Mouse (Mus musculus): ENCODE data around the gene Gm10718. TPM values are rescaled to one million over a fixed set of nuclear protein-coding genes. Genes with fewer than 3 reads are reported as not detected.
"Not testable (repeated sequence)": the region's sequence is repeated elsewhere in the genome, so short reads cannot be mapped to it uniquely, and the experiment has no call there.

Gene Gm10718
- polyA plus RNA-seq, 1 experiment from 2014 or later: not detected

DNA sequence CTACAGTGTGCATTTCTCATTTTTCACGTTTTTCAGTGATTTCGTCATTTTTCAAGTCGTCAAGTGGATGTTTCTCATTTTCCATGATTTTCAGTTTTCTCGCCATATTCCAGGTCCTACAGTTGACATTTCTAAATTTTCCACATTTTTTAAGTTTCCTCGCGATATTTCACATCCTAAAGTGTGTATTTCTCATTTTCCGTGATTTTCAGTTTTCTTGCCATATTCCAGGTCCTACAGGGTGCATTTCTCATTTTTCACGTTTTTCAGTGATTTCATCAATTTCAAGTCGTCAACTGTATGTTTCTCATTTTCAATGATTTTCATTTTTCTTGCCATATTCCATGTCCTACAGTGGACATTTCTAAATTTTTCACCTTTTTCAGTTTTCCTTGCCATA, 8.0 kb upstream of the Gm10718 start, which contains the start of gene Gm10720:
Gene Gm10720 (plus strand): TSS at position 301 of the 400 bp plus-strand sequence.
- H3K36me3 ChIP-seq; H3K4me2 ChIP-seq; H3K9ac ChIP-seq; H3K27me3 ChIP-seq; H3K4me1 ChIP-seq (replicated peaks); H3K4me3 ChIP-seq (replicated peaks); ATAC-seq (ENCODE audit: low read depth); DNase-seq; H3K27ac ChIP-seq; H3K9me3 ChIP-seq (replicated peaks): not testable (repeated sequence)
- WGBS (ENCODE audit: insufficient replicate concordance): 63% methylated on average over 5 of the region's 9 CpGs

- not testable (repeated sequence) for H3K9me3 ChIP-seq (replicated peaks); ATAC-seq (ENCODE audit: low read depth); H3K4me1 ChIP-seq (replicated peaks); H3K4me2 ChIP-seq; H3K4me3 ChIP-seq (replicated peaks); H3K36me3 ChIP-seq; H3K27me3 ChIP-seq; H3K9ac ChIP-seq; H3K27ac ChIP-seq
- peak; percentile 21 for DNase-seq
- WGBS (ENCODE audit: insufficient replicate concordance): 66% methylated on average over 6 of the region's 6 CpGs
Measured at GRCm38 (mm10) chr9:3015896-3016295, 7.5 kb upstream of the Gm10718 start.

DNA sequence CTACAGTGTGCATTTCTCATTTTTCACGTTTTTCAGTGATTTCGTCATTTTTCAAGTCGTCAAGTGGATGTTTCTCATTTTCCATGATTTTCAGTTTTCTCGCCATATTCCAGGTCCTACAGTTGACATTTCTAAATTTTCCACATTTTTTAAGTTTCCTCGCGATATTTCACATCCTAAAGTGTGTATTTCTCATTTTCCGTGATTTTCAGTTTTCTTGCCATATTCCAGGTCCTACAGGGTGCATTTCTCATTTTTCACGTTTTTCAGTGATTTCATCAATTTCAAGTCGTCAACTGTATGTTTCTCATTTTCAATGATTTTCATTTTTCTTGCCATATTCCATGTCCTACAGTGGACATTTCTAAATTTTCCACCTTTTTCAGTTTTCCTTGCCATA, 6.2 kb upstream of the Gm10718 start, which contains the start of gene Gm10719:
Gene Gm10719 (plus strand): TSS at position 301 of the 400 bp plus-strand sequence.
- H3K27ac ChIP-seq; H3K4me3 ChIP-seq (replicated peaks); H3K4me2 ChIP-seq; H3K9ac ChIP-seq; H3K36me3 ChIP-seq; H3K9me3 ChIP-seq (replicated peaks); ATAC-seq (ENCODE audit: low read depth); DNase-seq; H3K4me1 ChIP-seq (replicated peaks); H3K27me3 ChIP-seq: not testable (repeated sequence)
- WGBS (ENCODE audit: insufficient replicate concordance): 59% methylated on average over 1 of the region's 9 CpGs

DNA sequence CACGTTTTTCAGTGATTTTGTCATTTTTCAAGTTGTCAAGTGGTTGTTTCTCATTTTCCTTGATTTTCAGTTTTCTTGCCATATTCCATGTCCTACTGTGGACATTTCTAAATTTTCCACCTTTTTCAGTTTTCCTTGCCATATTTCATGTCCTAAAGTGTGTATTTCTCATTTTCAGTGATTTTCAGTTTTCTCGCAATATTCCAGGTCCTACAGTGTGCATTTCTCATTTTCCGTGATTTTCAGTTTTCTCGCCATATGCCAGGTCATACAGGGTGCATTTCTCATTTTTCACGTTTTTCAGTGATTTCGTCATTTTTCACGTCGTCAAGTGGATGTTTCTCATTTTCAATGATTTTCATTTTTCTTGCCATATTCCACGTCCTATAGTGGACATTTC, 4.4 kb upstream of the Gm10718 start:
- not testable (repeated sequence) for H3K4me1 ChIP-seq (replicated peaks); H3K4me3 ChIP-seq (replicated peaks); ATAC-seq (ENCODE audit: low read depth); H3K36me3 ChIP-seq; H3K9me3 ChIP-seq (replicated peaks); H3K27ac ChIP-seq; H3K27me3 ChIP-seq; H3K4me2 ChIP-seq; H3K9ac ChIP-seq
- DNase-seq: peak; percentile 89
- 50% methylated on average over 9 of the region's 9 CpGs for WGBS (ENCODE audit: insufficient replicate concordance)

DNA sequence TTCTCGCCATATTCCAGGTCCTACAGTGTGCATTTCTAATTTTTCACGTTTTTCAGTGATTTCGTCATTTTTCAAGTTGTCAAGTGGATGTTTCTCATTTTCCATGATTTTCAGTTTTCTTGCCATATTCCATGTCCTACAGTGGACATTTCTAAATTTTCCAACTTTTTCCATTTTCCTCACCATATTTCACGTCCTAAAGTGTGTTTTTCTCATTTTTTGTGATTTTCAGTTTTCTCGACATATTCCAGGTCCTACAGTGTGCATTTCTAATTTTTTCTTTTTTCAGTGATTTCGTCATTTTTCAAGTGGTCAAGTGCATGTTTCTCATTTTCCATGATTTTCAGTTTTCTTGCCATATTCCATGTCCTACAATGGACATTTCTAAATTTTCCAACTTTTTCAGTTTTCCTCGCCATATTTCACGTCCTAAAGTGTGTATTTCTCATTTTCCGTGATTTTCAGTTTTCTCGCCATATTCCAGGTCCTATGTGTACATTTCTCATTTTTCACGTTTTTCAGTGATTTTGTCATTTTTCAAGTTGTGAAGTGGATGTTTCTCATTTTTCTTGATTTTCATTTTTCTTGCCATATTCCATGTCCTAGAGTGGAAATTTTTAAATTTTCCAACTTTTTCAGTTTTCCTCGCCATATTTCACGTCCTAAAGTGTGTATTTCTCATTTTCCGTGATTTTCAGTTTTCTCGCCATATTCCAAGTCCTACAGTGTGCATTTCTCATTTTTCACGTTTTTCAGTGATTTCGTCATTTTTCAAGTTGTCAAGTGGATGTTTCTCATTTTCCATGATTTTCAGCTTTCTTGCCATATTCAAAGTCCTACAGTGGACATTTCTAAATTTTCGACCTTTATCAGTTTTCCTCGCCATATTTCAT, 3.3 kb upstream of the Gm10718 start:
- H3K4me1 ChIP-seq (replicated peaks): not testable (repeated sequence)
- 69% methylated on average over 17 of the region's 19 CpGs for WGBS (ENCODE audit: insufficient replicate concordance)

DNA sequence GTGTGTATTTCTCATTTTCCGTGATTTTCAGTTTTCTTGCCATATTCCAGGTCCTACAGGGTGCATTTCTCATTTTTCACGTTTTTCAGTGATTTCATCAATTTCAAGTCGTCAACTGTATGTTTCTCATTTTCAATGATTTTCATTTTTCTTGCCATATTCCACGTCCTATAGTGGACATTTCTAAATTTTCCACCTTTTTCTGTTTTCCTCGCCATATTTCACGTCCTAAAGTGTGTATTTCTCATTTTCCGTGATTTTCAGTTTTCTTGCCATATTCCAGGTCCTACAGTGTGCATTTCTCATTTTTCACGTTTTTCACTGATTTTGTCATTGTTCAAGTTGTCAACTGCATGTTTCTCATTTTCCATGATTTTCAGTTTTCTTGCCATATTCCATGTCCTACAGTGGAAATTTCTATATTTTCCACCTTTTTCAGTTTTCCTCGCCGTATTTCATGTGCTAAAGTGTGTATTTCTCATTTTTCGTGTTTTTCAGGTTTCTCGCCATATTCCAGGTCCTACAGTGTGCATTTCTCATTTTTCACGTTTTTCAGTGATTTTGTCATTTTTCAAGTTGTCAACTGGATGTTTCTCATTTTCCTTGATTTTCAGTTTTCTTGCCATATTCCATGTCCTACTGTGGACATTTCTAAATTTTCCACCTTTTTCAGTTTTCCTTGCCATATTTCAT, 885 bp upstream of the Gm10718 start:
- H3K9ac ChIP-seq; H3K4me1 ChIP-seq (replicated peaks); ATAC-seq (ENCODE audit: low read depth); H3K27me3 ChIP-seq; H3K4me3 ChIP-seq (replicated peaks); H3K27ac ChIP-seq; H3K4me2 ChIP-seq; H3K36me3 ChIP-seq; H3K9me3 ChIP-seq (replicated peaks): not testable (repeated sequence)
- WGBS (ENCODE audit: insufficient replicate concordance): 65% methylated on average over 11 of the region's 13 CpGs
- peak; percentile 82 for DNase-seq

More for the DNA sequence above, 3.3 kb upstream of the Gm10718 start:
- not testable (repeated sequence) for H3K27ac ChIP-seq; H3K9ac ChIP-seq; H3K4me3 ChIP-seq (replicated peaks); H3K27me3 ChIP-seq; H3K4me2 ChIP-seq; H3K9me3 ChIP-seq (replicated peaks); H3K36me3 ChIP-seq
- DNase-seq: peak; percentile 77
- ATAC-seq (ENCODE audit: low read depth): peak; percentile 49; the same call in 1 of the 2 replicates

- not testable (repeated sequence) for H3K27me3 ChIP-seq; H3K27ac ChIP-seq; H3K4me2 ChIP-seq; H3K9me3 ChIP-seq (replicated peaks); ATAC-seq (ENCODE audit: low read depth); H3K4me3 ChIP-seq (replicated peaks); H3K4me1 ChIP-seq (replicated peaks); H3K9ac ChIP-seq; H3K36me3 ChIP-seq
- 65% methylated on average over 16 of the region's 16 CpGs for WGBS (ENCODE audit: insufficient replicate concordance)
- DNase-seq: peak; percentile 100
Measured at GRCm38 (mm10) chr9:3023985-3024648, 770 bp downstream of the Gm10718 start.

- DNase-seq: peak; percentile 68
Measured at GRCm38 (mm10) chr9:3024912-3025467, 1.6 kb downstream of the Gm10718 start, which contains the start of gene Gm10717. TSS of gene Gm10717 (plus strand) at chr9:3025417.

GRCm38 (mm10) chr9:3025653-3026052, 2.3 kb downstream of the Gm10718 start:
- peak; percentile 71 for DNase-seq
- not testable (repeated sequence) for H3K27ac ChIP-seq; H3K9ac ChIP-seq; H3K27me3 ChIP-seq; H3K4me1 ChIP-seq (replicated peaks); H3K4me3 ChIP-seq (replicated peaks); H3K4me2 ChIP-seq; ATAC-seq (ENCODE audit: low read depth); H3K36me3 ChIP-seq; H3K9me3 ChIP-seq (replicated peaks)
- WGBS (ENCODE audit: insufficient replicate concordance): 57% methylated on average over 5 of the region's 6 CpGs

More at GRCm38 (mm10) chr9:3024912-3025467, 1.6 kb downstream of the Gm10718 start, which contains the start of gene Gm10717:
- H3K27ac ChIP-seq; H3K9ac ChIP-seq; H3K4me1 ChIP-seq (replicated peaks); H3K9me3 ChIP-seq (replicated peaks); H3K36me3 ChIP-seq; H3K27me3 ChIP-seq; ATAC-seq (ENCODE audit: low read depth); H3K4me2 ChIP-seq; H3K4me3 ChIP-seq (replicated peaks): not testable (repeated sequence)
- 60% methylated on average over 12 of the region's 12 CpGs for WGBS (ENCODE audit: insufficient replicate concordance)

GRCm38 (mm10) chr9:3026136-3026535, 2.8 kb downstream of the Gm10718 start:
- not testable (repeated sequence) for H3K36me3 ChIP-seq; H3K9me3 ChIP-seq (replicated peaks); H3K4me1 ChIP-seq (replicated peaks); H3K4me3 ChIP-seq (replicated peaks); H3K9ac ChIP-seq; DNase-seq; H3K27ac ChIP-seq; H3K27me3 ChIP-seq; H3K4me2 ChIP-seq; ATAC-seq (ENCODE audit: low read depth)
- WGBS (ENCODE audit: insufficient replicate concordance): 63% methylated on average over 5 of the region's 5 CpGs

DNA sequence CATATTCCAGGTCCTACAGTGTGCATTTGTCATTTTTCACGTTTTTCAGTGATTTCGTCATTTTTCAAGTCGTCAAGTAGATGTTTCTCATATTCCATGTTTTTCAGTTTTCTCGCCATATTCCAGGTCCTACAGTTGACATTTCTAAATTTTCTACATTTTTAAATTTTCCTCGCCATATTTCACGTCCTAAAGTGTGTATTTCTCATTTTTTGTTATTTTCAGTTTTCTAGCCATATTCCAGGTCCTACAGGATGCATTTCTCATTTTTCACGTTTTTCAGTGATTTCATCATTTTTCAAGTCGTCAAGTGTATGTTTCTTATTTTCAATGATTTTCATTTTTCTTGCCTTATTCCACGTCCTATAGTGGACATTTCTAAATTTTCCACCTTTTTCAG, 3.4 kb downstream of the Gm10718 start:
- H3K27me3 ChIP-seq; H3K9ac ChIP-seq; H3K9me3 ChIP-seq (replicated peaks); H3K4me1 ChIP-seq (replicated peaks); H3K36me3 ChIP-seq; DNase-seq; H3K4me2 ChIP-seq; H3K4me3 ChIP-seq (replicated peaks); ATAC-seq (ENCODE audit: low read depth); H3K27ac ChIP-seq: not testable (repeated sequence)
- 56% methylated on average over 9 of the region's 9 CpGs for WGBS (ENCODE audit: insufficient replicate concordance)
